Mouse (Mus musculus) kidney, embryonic 14.5 days (tissue): Measurements from ENCODE around the gene Teddm1a. TPM values are rescaled to one million over a fixed set of nuclear protein-coding genes. Genes with fewer than 3 reads are reported as not detected.
"Not testable (repeated sequence)": the region's sequence is repeated elsewhere in the genome, so short reads cannot be mapped to it uniquely, and the experiment has no call there.

ENCODE experiments used
- ATAC-seq: fragments of 200-750 bp; cut with Nextera tagmentation; 2 replicates; pipeline ENCODE4 v1.8.0; 2017; ENCODE audit warnings: moderate number of reproducible peaks, mild to moderate bottlenecking, moderate TSS enrichment, moderate library complexity; ENCODE audit not compliant: low FRiP score, low TSS enrichment
- H3K27ac ChIP-seq: fragments of 300-500 bp; sonication (generic); 2 replicates; pipeline ENCODE4 v1.5.1; 2014; ENCODE audit warnings: low read depth, mild to moderate bottlenecking, low read length, moderate library complexity, mixed read lengths
- H3K27me3 ChIP-seq: fragments of 300-500 bp; sonication (generic); 2 replicates; pipeline ENCODE4 v1.6.1; 2014; ENCODE audit warnings: mild to moderate bottlenecking, low read length; ENCODE audit not compliant: control insufficient read depth, insufficient read depth
- H3K36me3 ChIP-seq: fragments of 300-500 bp; sonication (generic); 2 replicates; pipeline ENCODE4 v1.6.1; 2014; ENCODE audit warnings: low read length, mixed read lengths; ENCODE audit not compliant: control insufficient read depth, insufficient read depth
- H3K4me1 ChIP-seq: fragments of 300-500 bp; sonication (generic); 2 replicates; pipeline ENCODE4 v1.6.1; 2014; ENCODE audit warnings: low read length, mixed read lengths; ENCODE audit not compliant: control insufficient read depth, insufficient read depth
- H3K4me2 ChIP-seq: fragments of 300-500 bp; sonication (generic); replicated peaks from 2 replicates; pipeline ENCODE4 v1.6.1; 2014; ENCODE audit warnings: low read depth, mild to moderate bottlenecking, low read length
- H3K4me3 ChIP-seq: fragments of 300-500 bp; sonication (generic); 2 replicates; pipeline ENCODE4 v1.5.1; 2014; ENCODE audit warnings: mild to moderate bottlenecking, low read length
- H3K9ac ChIP-seq: fragments of 300-500 bp; sonication (generic); 2 replicates; pipeline ENCODE4 v1.6.1; 2014; ENCODE audit warnings: low read depth, mild to moderate bottlenecking, low read length, moderate library complexity
- H3K9me3 ChIP-seq: fragments of 300-500 bp; sonication (generic); 2 replicates; pipeline ENCODE4 v1.6.1; 2016; ENCODE audit warnings: low read length; ENCODE audit not compliant: control insufficient read depth
- WGBS: fragments of 180-500 bp; shearing (Covaris S2); extraction: QIAGEN DNeasy Blood & Tissue Kit; methylation state at CpG from one replicate; pipeline ENCODE4 v1.1.7; 2014; 5-methylcytosine and 5-hydroxymethylcytosine counted together
- polyA plus RNA-seq: library from polyadenylated mRNA; unstranded; fragments of >200 nt; fragmentation: Nextera tagmentation; extraction: Ambion mirVana; gene quantifications from 2 replicates; pipeline ENCODE4 v1.2.1, GENCODE M21; 2014

The Teddm1a gene
- polyA plus RNA-seq = not detected in 2 replicates

GRCm38 (mm10) chr1:153891442-153891841, at the start of gene Teddm1a:
Teddm1a (plus strand) TSS chr1:153891742.
- H3K4me2 ChIP-seq = no peak within 1 kb of the TSS
- 0 out of 2 replicates have a peak, but pooled peaks cover 4% of the 10 kb centered on the region for H3K4me1 ChIP-seq
- WGBS = 35% methylated on average over 4 of the region's 4 CpGs
- H3K4me3 ChIP-seq = no peak within 1 kb of the TSS
- no peaks in the 10 kb centered on the region for H3K27me3 ChIP-seq
- no peaks in the 10 kb centered on the region for H3K9me3 ChIP-seq
- ATAC-seq = no peak
- H3K9ac ChIP-seq = no peak within 1 kb of the TSS
- H3K36me3 ChIP-seq = no peaks in the 10 kb centered on the region
- no peak within 1 kb of the TSS for H3K27ac ChIP-seq

- no peaks in the 10 kb centered on the region for H3K27me3 ChIP-seq
- no peaks in the 10 kb centered on the region for H3K36me3 ChIP-seq
- H3K4me2 ChIP-seq = no peak overlapping the region
- ATAC-seq = no peak
- 86% methylated on average over 11 of the region's 11 CpGs for WGBS
- no peaks in the 10 kb centered on the region for H3K4me1 ChIP-seq
- no peaks in the 10 kb centered on the region for H3K9me3 ChIP-seq
- H3K4me3 ChIP-seq = no peak overlapping the region
- no peak overlapping the region for H3K9ac ChIP-seq
- H3K27ac ChIP-seq = no peak overlapping the region
Measured at GRCm38 (mm10) chr1:153842121-153842740, 49.3 kb upstream of the Teddm1a start.

GRCm38 (mm10) chr1:153844042-153844441, 47.5 kb upstream of the Teddm1a start, which contains the start of gene Rgsl1:
Rgsl1 (minus strand) TSS chr1:153844142.
- 98% methylated on average over 8 of the region's 8 CpGs for WGBS
- Histone ChIP-seq H3K4me2 (no peak within 1 kb of the TSS), H3K36me3 (no peaks in the 10 kb centered on the region), H3K4me3 (no peak within 1 kb of the TSS), H3K27me3 (no peaks in the 10 kb centered on the region), H3K27ac (no peak within 1 kb of the TSS), H3K9me3 (no peaks in the 10 kb centered on the region), H3K4me1 (no peaks in the 10 kb centered on the region), H3K9ac (no peak within 1 kb of the TSS)
- ATAC-seq = no peak

GRCm38 (mm10) chr1:153846420-153846819, 45.1 kb upstream of the Teddm1a start:
- H3K27ac ChIP-seq = no peak overlapping the region
- no peak overlapping the region for H3K4me3 ChIP-seq
- WGBS = 91% methylated on average over 7 of the region's 7 CpGs
- no peak overlapping the region for H3K4me2 ChIP-seq
- no peaks in the 10 kb centered on the region for H3K36me3 ChIP-seq
- H3K4me1 ChIP-seq = no peaks in the 10 kb centered on the region
- H3K9me3 ChIP-seq = no peaks in the 10 kb centered on the region
- no peaks in the 10 kb centered on the region for H3K27me3 ChIP-seq
- no peak for ATAC-seq
- no peak overlapping the region for H3K9ac ChIP-seq

- H3K27ac ChIP-seq = no peak overlapping the region
- ATAC-seq = no peak
- H3K9me3 ChIP-seq = no peaks in the 10 kb centered on the region
- H3K4me2 ChIP-seq = no peak overlapping the region
- H3K9ac ChIP-seq = no peak overlapping the region
- H3K27me3 ChIP-seq = no peaks in the 10 kb centered on the region
- H3K4me1 ChIP-seq = no peaks in the 10 kb centered on the region
- H3K4me3 ChIP-seq = no peak overlapping the region
- 32% methylated on average over 6 of the region's 6 CpGs for WGBS
- H3K36me3 ChIP-seq = no peaks in the 10 kb centered on the region
Measured at GRCm38 (mm10) chr1:153846867-153847266, 44.7 kb upstream of the Teddm1a start.

GRCm38 (mm10) chr1:153852696-153853095, 38.8 kb upstream of the Teddm1a start:
- WGBS = 70% methylated on average over 7 of the region's 7 CpGs

GRCm38 (mm10) chr1:153855946-153856345, 35.6 kb upstream of the Teddm1a start:
- H3K36me3 ChIP-seq = no peaks in the 10 kb centered on the region
- no peak overlapping the region for H3K4me3 ChIP-seq
- H3K9me3 ChIP-seq = no peaks in the 10 kb centered on the region
- ATAC-seq = no peak
- no peak overlapping the region for H3K4me2 ChIP-seq
- H3K27ac ChIP-seq = no peak overlapping the region
- H3K4me1 ChIP-seq = no peaks in the 10 kb centered on the region
- H3K27me3 ChIP-seq = no peaks in the 10 kb centered on the region
- no peak overlapping the region for H3K9ac ChIP-seq
- WGBS = 81% methylated on average over 8 of the region's 8 CpGs

More at GRCm38 (mm10) chr1:153852696-153853095, 38.8 kb upstream of the Teddm1a start:
- not testable (repeated sequence) for H3K9me3 ChIP-seq, H3K4me3 ChIP-seq, H3K36me3 ChIP-seq, H3K4me1 ChIP-seq, H3K27ac ChIP-seq, H3K27me3 ChIP-seq, ATAC-seq, H3K4me2 ChIP-seq, H3K9ac ChIP-seq

- Histone ChIP-seq H3K27ac (no peak within 1 kb of the TSS), H3K4me2 (no peak within 1 kb of the TSS), H3K36me3 (no peaks in the 10 kb centered on the region), H3K9me3 (no peaks in the 10 kb centered on the region), H3K4me3 (no peak within 1 kb of the TSS), H3K27me3 (no peaks in the 10 kb centered on the region), H3K9ac (no peak within 1 kb of the TSS), H3K4me1 (no peaks in the 10 kb centered on the region)
- WGBS = 89% methylated on average over 6 of the region's 6 CpGs
- ATAC-seq = no peak
Measured at GRCm38 (mm10) chr1:153874045-153874444, 17.5 kb upstream of the Teddm1a start, which contains the start of gene Teddm1b. Teddm1b (plus strand) TSS chr1:153874345.

GRCm38 (mm10) chr1:153880391-153880790, 11.2 kb upstream of the Teddm1a start:
- not testable (repeated sequence) for H3K4me1 ChIP-seq, H3K9ac ChIP-seq, H3K36me3 ChIP-seq, H3K4me3 ChIP-seq, H3K27me3 ChIP-seq, H3K27ac ChIP-seq, ATAC-seq, H3K4me2 ChIP-seq, H3K9me3 ChIP-seq
- 94% methylated on average over 17 of the region's 17 CpGs for WGBS
